Mouse (Mus musculus): ENCODE data around the gene Dcaf12l2.

Gene Dcaf12l2

GRCm38 (mm10) chrX:44367646-44368521 is at the start of gene Dcaf12l2:
Gene Dcaf12l2, minus strand, starts transcription at chrX:44368342.
- no peaks in the 10 kb centered on the region for H3K36me3 ChIP-seq (ENCODE audit: control insufficient read depth, insufficient read depth, low read length, poor library complexity, severe bottlenecking)
- H3K27me3 ChIP-seq (ENCODE audit: control insufficient read depth, insufficient read depth, low read length, poor library complexity, severe bottlenecking): no peaks in the 10 kb centered on the region
- DNase-seq (ENCODE audit: low read depth, low spot score): no peak

- Histone ChIP-seq H3K36me3 (ENCODE audit: control insufficient read depth, insufficient read depth, low read length, poor library complexity, severe bottlenecking) (no peaks in the 10 kb centered on the region), H3K27me3 (ENCODE audit: control insufficient read depth, insufficient read depth, low read length, poor library complexity, severe bottlenecking) (no peaks in the 10 kb centered on the region)
- no peak for DNase-seq (ENCODE audit: low read depth, low spot score)
These were observed 879 bp downstream of the Dcaf12l2 start for GRCm38 (mm10) chrX:44367280-44367645.
